Mouse (Mus musculus): Measurements from ENCODE around the gene Cyp46a1. TPM values are rescaled to one million over a fixed set of nuclear protein-coding genes. Genes with fewer than 3 reads are reported as not detected.
A peak's percentile ranks its signal among the peaks of the same experiment; 100 is the strongest.

Cyp46a1 gene
- polyA plus RNA-seq, 1 experiment from 2014 or later: 5.2 TPM

DNA sequence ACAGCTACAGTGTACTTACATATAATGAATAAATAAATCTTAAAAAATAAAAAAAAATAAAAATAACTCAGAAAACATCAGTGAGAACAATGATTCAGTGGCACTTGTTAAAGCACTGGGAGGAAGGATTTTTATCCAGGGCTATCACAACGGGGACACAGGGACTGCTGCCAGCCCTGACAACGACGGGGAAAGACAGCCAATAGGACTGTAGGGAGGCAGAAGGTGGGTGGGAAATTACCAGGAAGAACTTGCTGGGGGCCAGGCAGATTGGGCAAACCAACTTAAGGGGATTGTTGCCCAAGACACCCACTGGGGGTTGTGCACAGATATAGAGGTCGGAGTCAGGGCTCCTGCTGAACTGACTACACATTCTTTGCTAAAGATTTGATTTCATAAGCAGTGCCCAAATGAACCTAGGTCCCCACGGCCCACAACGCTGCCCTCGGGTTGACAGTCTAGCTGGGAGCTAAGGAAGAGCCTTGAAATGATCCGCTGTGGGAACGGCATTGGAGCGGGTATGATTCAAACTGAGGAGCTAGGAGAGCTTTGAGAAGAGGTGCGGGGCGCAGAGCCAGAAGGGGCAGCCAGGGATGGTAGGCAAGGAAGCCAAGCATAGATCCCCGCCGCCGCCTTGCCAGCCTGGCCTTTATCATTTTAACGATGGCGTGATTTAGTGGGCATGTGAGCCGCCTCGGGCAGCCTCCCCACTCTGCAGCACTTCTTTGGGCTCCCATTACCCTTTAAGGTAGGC lies 45.9 kb upstream of the Cyp46a1 start:
- Histone ChIP-seq H3K9ac (ENCODE audit: low read depth, low read length) (no peak overlapping the region), H3K27me3 (ENCODE audit: insufficient read depth, low read length) (no peaks in the 10 kb centered on the region), H3K36me3 (ENCODE audit: insufficient read depth, low read length) (no peaks in the 10 kb centered on the region), H3K4me1 (replicated peaks; ENCODE audit: insufficient read depth, low read length) (0 out of 2 replicates have a peak, but pooled peaks cover 8% of the 10 kb centered on the region), H3K27ac (no peak overlapping the region), H3K9me3 (replicated peaks; ENCODE audit: low read length) (no peaks in the 10 kb centered on the region), H3K4me2 (ENCODE audit: low read length) (no peak overlapping the region), H3K4me3 (replicated peaks; ENCODE audit: low read depth, low read length) (no peak overlapping the region)
- ATAC-seq (replicated peaks; ENCODE audit: low FRiP score, low read depth) (no peak), DNase-seq (ENCODE audit: low spot score) (peak; percentile 49)
- no peak for TF ChIP-seq CTCF (IDR thresholded peaks at IDR 0.05; ENCODE audit: low read depth)
- WGBS: 58% methylated on average over 19 of the region's 19 CpGs

DNA sequence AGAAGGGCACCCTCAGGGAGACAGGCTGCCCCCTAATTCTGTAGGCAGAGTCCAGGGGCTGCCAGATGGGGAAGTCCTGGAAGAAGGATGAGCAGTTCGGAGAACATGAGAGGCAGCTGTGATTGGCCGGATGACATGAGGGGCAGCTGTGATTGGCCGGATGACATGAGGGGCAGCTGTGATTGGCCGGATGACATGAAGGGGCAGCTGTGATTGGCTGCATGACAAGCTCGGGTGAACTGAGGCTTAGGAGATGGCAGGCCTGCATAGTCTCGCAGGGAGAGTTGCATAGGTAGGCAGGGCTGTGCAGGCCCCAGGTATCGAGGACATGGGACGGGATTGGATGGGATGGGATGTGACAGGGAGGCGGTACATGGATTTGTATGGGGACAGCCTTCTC lies 41.8 kb upstream of the Cyp46a1 start:
- no peak overlapping the region for H3K4me3 ChIP-seq (replicated peaks; ENCODE audit: low read depth, low read length)
- no peak overlapping the region for H3K4me2 ChIP-seq (ENCODE audit: low read length)
- no peaks in the 10 kb centered on the region for H3K4me1 ChIP-seq (replicated peaks; ENCODE audit: insufficient read depth, low read length)
- no peak overlapping the region for H3K9ac ChIP-seq (ENCODE audit: low read depth, low read length)
- DNase-seq (ENCODE audit: low spot score): no peak
- peak; percentile 34; the same call in 1 of the 2 replicates for ATAC-seq (replicated peaks; ENCODE audit: low FRiP score, low read depth)
- no peak for TF ChIP-seq CTCF (IDR thresholded peaks at IDR 0.05; ENCODE audit: low read depth)
- H3K27me3 ChIP-seq (ENCODE audit: insufficient read depth, low read length): no peaks in the 10 kb centered on the region
- no peaks in the 10 kb centered on the region for H3K36me3 ChIP-seq (ENCODE audit: insufficient read depth, low read length)
- H3K9me3 ChIP-seq (replicated peaks; ENCODE audit: low read length): no peaks in the 10 kb centered on the region
- WGBS: 24% methylated on average over 9 of the region's 9 CpGs
- no peak overlapping the region for H3K27ac ChIP-seq

DNA sequence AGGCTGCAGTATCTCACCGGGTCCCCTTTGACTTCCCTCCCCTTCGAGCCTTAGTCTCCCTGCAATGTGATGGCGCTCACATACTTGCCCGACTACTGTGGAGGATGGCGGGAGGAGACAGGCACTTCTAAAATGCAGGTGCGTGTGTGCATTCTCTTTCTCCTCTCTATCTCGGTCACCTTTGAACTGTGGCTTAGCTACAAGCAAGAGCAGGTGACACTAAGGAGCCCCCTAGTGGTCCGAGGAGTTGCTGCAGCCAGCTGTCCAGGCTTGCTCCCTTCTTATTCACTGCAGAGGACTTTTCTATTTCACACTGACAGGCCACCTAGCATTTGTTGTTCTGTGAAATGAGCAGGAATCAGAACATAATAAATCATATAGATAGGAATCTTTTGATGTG lies 41.2 kb upstream of the Cyp46a1 start:
- Histone ChIP-seq H3K36me3 (ENCODE audit: insufficient read depth, low read length) (no peaks in the 10 kb centered on the region), H3K4me2 (ENCODE audit: low read length) (no peak overlapping the region), H3K27ac (no peak overlapping the region), H3K4me1 (replicated peaks; ENCODE audit: insufficient read depth, low read length) (no peaks in the 10 kb centered on the region), H3K9me3 (replicated peaks; ENCODE audit: low read length) (no peaks in the 10 kb centered on the region), H3K4me3 (replicated peaks; ENCODE audit: low read depth, low read length) (no peak overlapping the region), H3K27me3 (ENCODE audit: insufficient read depth, low read length) (no peaks in the 10 kb centered on the region), H3K9ac (ENCODE audit: low read depth, low read length) (no peak overlapping the region)
- 3% methylated on average over 8 of the region's 8 CpGs for WGBS
- TF ChIP-seq CTCF (IDR thresholded peaks at IDR 0.05; ENCODE audit: low read depth): peak; percentile 94
- DNase-seq (ENCODE audit: low spot score) (peak; percentile 89), ATAC-seq (replicated peaks; ENCODE audit: low FRiP score, low read depth) (0 out of 2 replicates have a peak, but pooled peaks have one; percentile 23)

DNA sequence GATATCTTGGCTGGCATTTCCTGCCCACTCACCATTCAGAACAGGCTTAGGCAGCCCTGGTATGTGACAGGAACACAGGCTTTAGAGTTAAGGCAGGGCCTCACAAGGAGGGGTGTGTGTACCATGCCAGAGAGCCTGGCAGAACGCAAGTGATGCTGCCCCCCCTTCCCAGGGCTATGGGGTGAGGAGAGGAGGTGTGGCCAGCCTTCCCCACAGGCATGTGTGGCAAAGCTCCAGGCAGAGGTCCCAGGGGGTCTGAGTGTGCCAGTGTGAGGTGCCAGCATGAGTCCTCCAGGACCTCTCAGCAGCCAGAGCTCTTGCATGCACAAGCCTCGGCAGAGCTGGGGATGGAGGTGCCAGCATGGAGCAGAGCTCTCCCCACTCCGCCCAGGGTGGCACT lies 39.6 kb upstream of the Cyp46a1 start:
- Histone ChIP-seq H3K27ac (no peak overlapping the region), H3K9ac (ENCODE audit: low read depth, low read length) (no peak overlapping the region), H3K9me3 (replicated peaks; ENCODE audit: low read length) (no peaks in the 10 kb centered on the region), H3K27me3 (ENCODE audit: insufficient read depth, low read length) (no peaks in the 10 kb centered on the region), H3K4me1 (replicated peaks; ENCODE audit: insufficient read depth, low read length) (no peaks in the 10 kb centered on the region), H3K36me3 (ENCODE audit: insufficient read depth, low read length) (no peaks in the 10 kb centered on the region), H3K4me2 (ENCODE audit: low read length) (no peak overlapping the region), H3K4me3 (replicated peaks; ENCODE audit: low read depth, low read length) (no peak overlapping the region)
- WGBS: 74% methylated on average over 3 of the region's 3 CpGs
- no peak for TF ChIP-seq CTCF (IDR thresholded peaks at IDR 0.05; ENCODE audit: low read depth)
- DNase-seq (ENCODE audit: low spot score) (no peak), ATAC-seq (replicated peaks; ENCODE audit: low FRiP score, low read depth) (no peak)

DNA sequence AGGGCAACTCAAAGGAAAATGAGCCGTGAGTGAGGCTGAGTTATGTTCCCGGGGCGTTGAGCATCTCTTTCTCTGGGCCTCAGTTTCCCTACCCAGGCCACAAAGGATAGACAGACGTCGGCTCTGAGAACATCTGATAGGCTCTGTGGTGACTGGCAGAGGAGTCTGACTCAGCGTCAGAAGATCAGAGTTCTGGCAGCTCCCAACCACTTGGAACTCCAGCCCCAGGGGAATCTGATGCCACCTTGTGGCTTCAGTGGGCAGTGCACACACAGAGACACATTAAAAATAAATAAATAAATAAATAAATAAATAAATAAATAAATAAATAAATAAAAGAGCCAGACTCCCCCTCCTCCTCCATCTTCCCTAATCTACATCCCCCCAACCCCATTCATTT lies 37.1 kb upstream of the Cyp46a1 start:
- Histone ChIP-seq H3K9ac (ENCODE audit: low read depth, low read length) (no peak overlapping the region), H3K4me3 (replicated peaks; ENCODE audit: low read depth, low read length) (no peak overlapping the region), H3K27me3 (ENCODE audit: insufficient read depth, low read length) (no peaks in the 10 kb centered on the region), H3K4me1 (replicated peaks; ENCODE audit: insufficient read depth, low read length) (no peaks in the 10 kb centered on the region), H3K36me3 (ENCODE audit: insufficient read depth, low read length) (no peaks in the 10 kb centered on the region), H3K9me3 (replicated peaks; ENCODE audit: low read length) (no peaks in the 10 kb centered on the region), H3K4me2 (ENCODE audit: low read length) (no peak overlapping the region), H3K27ac (no peak overlapping the region)
- ATAC-seq (replicated peaks; ENCODE audit: low FRiP score, low read depth) (no peak), DNase-seq (ENCODE audit: low spot score) (no peak)
- 80% methylated on average over 6 of the region's 6 CpGs for WGBS
- TF ChIP-seq CTCF (IDR thresholded peaks at IDR 0.05; ENCODE audit: low read depth): peak; percentile 60

DNA sequence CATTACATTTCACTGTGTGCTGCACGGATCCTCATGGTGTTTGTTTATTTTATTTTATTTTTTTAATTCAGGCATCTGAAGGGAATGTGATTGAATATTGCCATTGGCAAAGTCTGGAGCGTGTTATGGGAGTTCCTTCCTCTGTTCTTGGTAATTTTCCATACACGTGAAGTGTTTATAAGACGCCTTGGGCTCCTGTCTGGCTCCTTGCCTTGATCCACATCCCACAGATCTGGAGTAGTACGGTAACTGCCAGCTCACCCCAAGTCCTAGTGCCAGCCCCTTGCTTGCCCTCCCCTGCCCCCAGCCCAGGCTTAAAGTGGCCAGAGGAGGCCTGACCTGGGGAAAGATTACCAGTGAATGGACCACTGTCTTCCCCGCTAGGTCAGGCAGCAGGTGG lies 33.2 kb upstream of the Cyp46a1 start:
- peaks cover 4% of the 10 kb centered on the region; the same call in 1 of the 2 replicates for H3K27me3 ChIP-seq (ENCODE audit: insufficient read depth, low read length)
- H3K4me3 ChIP-seq (replicated peaks; ENCODE audit: low read depth, low read length): no peak overlapping the region
- no peak overlapping the region for H3K9ac ChIP-seq (ENCODE audit: low read depth, low read length)
- DNase-seq (ENCODE audit: low spot score) (no peak), ATAC-seq (replicated peaks; ENCODE audit: low FRiP score, low read depth) (no peak)
- no peaks in the 10 kb centered on the region for H3K36me3 ChIP-seq (ENCODE audit: insufficient read depth, low read length)
- peaks cover 4% of the 10 kb centered on the region; the same call in 1 of the 2 replicates for H3K4me1 ChIP-seq (replicated peaks; ENCODE audit: insufficient read depth, low read length)
- H3K4me2 ChIP-seq (ENCODE audit: low read length): no peak overlapping the region
- 71% methylated on average over 6 of the region's 6 CpGs for WGBS
- no peaks in the 10 kb centered on the region for H3K9me3 ChIP-seq (replicated peaks; ENCODE audit: low read length)
- no peak overlapping the region for H3K27ac ChIP-seq
- TF ChIP-seq CTCF (IDR thresholded peaks at IDR 0.05; ENCODE audit: low read depth): no peak
